ENCODE assay signal across 10 mouse cellular contexts in the genomic region with DNA sequence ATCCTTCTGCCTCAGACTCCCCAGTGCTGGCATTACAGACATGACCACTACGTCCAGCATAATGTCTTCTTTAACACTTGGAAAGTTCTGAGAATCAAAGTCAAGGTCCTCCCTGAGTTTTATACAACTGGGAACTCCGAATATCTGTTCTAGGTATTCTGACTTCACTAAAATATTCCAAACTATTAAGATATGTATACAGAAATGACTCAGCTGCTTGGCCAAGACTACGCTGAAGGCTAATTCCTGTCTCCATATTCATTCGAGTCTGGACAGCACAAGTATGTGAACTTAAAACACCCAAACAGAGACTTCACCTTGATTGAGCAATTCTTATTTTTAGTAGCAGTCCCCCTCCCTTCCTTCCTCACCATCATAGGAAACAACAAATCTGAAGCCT.
"Had no signal": no experiment of that assay in that cellular context is flagged by ENCODE, and none has a peak within 500 bp of the region (broad histone marks: within the 10 kb centered on the region; RNA-seq: fewer than 3 reads in every experiment).

No protein-coding gene starts in this region.

- DNase-seq: kidney, adult 2 months; kidney, postnatal 25 days; layer of hippocampus, adult 9-11 months; liver; lung, adult 18-20 months; retina, postnatal 1 day; right cerebral cortex, postnatal 25 days; thymus, adult 2 months; thymus, postnatal 14 days; thymus, postnatal 4 days had no signal
